Mouse (Mus musculus) embryonic facial prominence, embryonic 15.5 days (tissue): ENCODE measurements around the gene Bnc1. TPM values are rescaled to one million over a fixed set of nuclear protein-coding genes. Genes with fewer than 3 reads are reported as not detected.

ENCODE experiments used
- ATAC-seq: fragments of 200-750 bp; cut with Nextera tagmentation; 2 replicates; pipeline ENCODE4 v1.8.0; 2017; ENCODE audit warnings: low read depth, moderate TSS enrichment; ENCODE audit not compliant: insufficient number of reproducible peaks, low FRiP score, low TSS enrichment
- H3K27ac ChIP-seq: fragments of 300-500 bp; sonication (generic); replicated peaks from 2 replicates; pipeline ENCODE4 v1.5.1; 2015; ENCODE audit warnings: mild to moderate bottlenecking, inconsistent platforms
- H3K27me3 ChIP-seq: fragments of 300-500 bp; sonication (generic); 2 replicates; pipeline ENCODE4 v1.6.1; 2015; ENCODE audit warnings: inconsistent platforms
- H3K36me3 ChIP-seq: fragments of 300-500 bp; sonication (generic); 2 replicates; pipeline ENCODE4 v1.6.1; 2015; ENCODE audit warnings: mild to moderate bottlenecking, inconsistent platforms
- H3K4me1 ChIP-seq: fragments of 300-500 bp; sonication (generic); 2 replicates; pipeline ENCODE4 v1.6.1; 2015; ENCODE audit warnings: inconsistent platforms
- H3K4me2 ChIP-seq: fragments of 300-500 bp; sonication (generic); replicated peaks from 2 replicates; pipeline ENCODE4 v1.6.1; 2015; ENCODE audit warnings: mild to moderate bottlenecking, inconsistent platforms
- H3K4me3 ChIP-seq: fragments of 300-500 bp; sonication (generic); replicated peaks from 2 replicates; pipeline ENCODE4 v1.5.1; 2015; ENCODE audit warnings: mild to moderate bottlenecking, inconsistent platforms
- H3K9ac ChIP-seq: fragments of 300-500 bp; sonication (generic); 2 replicates; pipeline ENCODE4 v1.6.1; 2015; ENCODE audit warnings: inconsistent platforms
- H3K9me3 ChIP-seq: fragments of 300-500 bp; sonication (generic); replicated peaks from 2 replicates; pipeline ENCODE4 v1.6.1; 2016; ENCODE audit warnings: inconsistent platforms
- WGBS: fragments of 180-500 bp; shearing (Covaris S2); methylation state at CpG from one replicate; pipeline ENCODE4 v1.1.7; 2015; 5-methylcytosine and 5-hydroxymethylcytosine counted together
- polyA plus RNA-seq: library from polyadenylated mRNA; unstranded; fragments of >200 nt; fragmentation: Nextera tagmentation; extraction: Ambion mirVana; gene quantifications from 2 replicates; pipeline ENCODE4 v1.2.1, GENCODE M21; 2015

Gene Bnc1
- polyA plus RNA-seq, 1 experiment from 2014 or later, result 1.6 TPM

- WGBS, result under 1% methylated on average over 91 of the region's 103 CpGs
- peak; percentile 87 for ATAC-seq
- H3K27ac ChIP-seq, result peak overlapping the region; percentile 88
- no peaks in the 10 kb centered on the region for H3K9me3 ChIP-seq
- H3K27me3 ChIP-seq, result peaks cover 5% of the 10 kb centered on the region; the same call in 1 of the 2 replicates
- peak overlapping the region; percentile 67 for H3K4me3 ChIP-seq
- peaks cover 21% of the 10 kb centered on the region for H3K4me1 ChIP-seq
- no peaks in the 10 kb centered on the region for H3K36me3 ChIP-seq
- H3K4me2 ChIP-seq, result peak overlapping the region; percentile 72
- peak overlapping the region; percentile 78 for H3K9ac ChIP-seq
Measured at GRCm38 (mm10) chr7:81933601-81934266, 58.4 kb downstream of the Bnc1 start.

GRCm38 (mm10) chr7:81933061-81933600, 59.0 kb downstream of the Bnc1 start:
- 3% methylated on average over 23 of the region's 23 CpGs for WGBS
- Histone ChIP-seq H3K4me1 (peaks cover 21% of the 10 kb centered on the region), H3K27me3 (peaks cover 5% of the 10 kb centered on the region; the same call in 1 of the 2 replicates), H3K36me3 (no peaks in the 10 kb centered on the region), H3K9me3 (no peaks in the 10 kb centered on the region), H3K4me2 (peak overlapping the region; percentile 72), H3K9ac (peak overlapping the region; percentile 78), H3K4me3 (peak overlapping the region; percentile 67), H3K27ac (peak overlapping the region; percentile 88)
- ATAC-seq, result peak; percentile 4; the same call in 1 of the 2 replicates

GRCm38 (mm10) chr7:81932521-81933045, 59.5 kb downstream of the Bnc1 start:
- H3K4me2 ChIP-seq, result peak overlapping the region; percentile 72
- peak overlapping the region; percentile 67 for H3K4me3 ChIP-seq
- peaks cover 21% of the 10 kb centered on the region for H3K4me1 ChIP-seq
- ATAC-seq, result no peak
- no peak overlapping the region for H3K9ac ChIP-seq
- H3K27ac ChIP-seq, result no peak overlapping the region
- H3K9me3 ChIP-seq, result no peaks in the 10 kb centered on the region
- no peaks in the 10 kb centered on the region for H3K36me3 ChIP-seq
- H3K27me3 ChIP-seq, result peaks cover 5% of the 10 kb centered on the region; the same call in 1 of the 2 replicates
- 28% methylated on average over 5 of the region's 5 CpGs for WGBS

- no peaks in the 10 kb centered on the region for H3K9me3 ChIP-seq
- H3K36me3 ChIP-seq, result no peaks in the 10 kb centered on the region
- H3K4me2 ChIP-seq, result no peak overlapping the region
- H3K27me3 ChIP-seq, result no peaks in the 10 kb centered on the region
- H3K4me3 ChIP-seq, result no peak overlapping the region
- ATAC-seq, result no peak
- no peak overlapping the region for H3K9ac ChIP-seq
- H3K4me1 ChIP-seq, result 0 out of 2 replicates have a peak, but pooled peaks cover 17% of the 10 kb centered on the region
- 72% methylated on average over 7 of the region's 7 CpGs for WGBS
- no peak overlapping the region for H3K27ac ChIP-seq
Measured at GRCm38 (mm10) chr7:81928998-81929397, 63.1 kb downstream of the Bnc1 start.

GRCm38 (mm10) chr7:81921379-81921952, 70.6 kb downstream of the Bnc1 start:
- Histone ChIP-seq H3K27me3 (no peaks in the 10 kb centered on the region), H3K4me2 (no peak overlapping the region), H3K27ac (no peak overlapping the region), H3K9me3 (no peaks in the 10 kb centered on the region), H3K36me3 (no peaks in the 10 kb centered on the region), H3K4me1 (no peaks in the 10 kb centered on the region), H3K4me3 (no peak overlapping the region), H3K9ac (no peak overlapping the region)
- no peak for ATAC-seq
- 68% methylated on average over 1 of the region's 1 CpGs for WGBS

- no peak for ATAC-seq
- no peaks in the 10 kb centered on the region for H3K27me3 ChIP-seq
- WGBS, result 76% methylated on average over 4 of the region's 4 CpGs
- no peaks in the 10 kb centered on the region for H3K9me3 ChIP-seq
- no peak overlapping the region for H3K4me3 ChIP-seq
- H3K9ac ChIP-seq, result no peak overlapping the region
- no peak overlapping the region for H3K27ac ChIP-seq
- no peaks in the 10 kb centered on the region for H3K4me1 ChIP-seq
- H3K4me2 ChIP-seq, result no peak overlapping the region
- no peaks in the 10 kb centered on the region for H3K36me3 ChIP-seq
Measured at GRCm38 (mm10) chr7:81920314-81920713, 71.8 kb downstream of the Bnc1 start.

GRCm38 (mm10) chr7:81918316-81918715, 73.8 kb downstream of the Bnc1 start:
- Histone ChIP-seq H3K36me3 (no peaks in the 10 kb centered on the region), H3K9me3 (no peaks in the 10 kb centered on the region), H3K27ac (no peak overlapping the region), H3K4me1 (no peaks in the 10 kb centered on the region), H3K9ac (no peak overlapping the region), H3K27me3 (no peaks in the 10 kb centered on the region), H3K4me2 (no peak overlapping the region), H3K4me3 (no peak overlapping the region)
- WGBS, result 19% methylated on average over 5 of the region's 5 CpGs
- ATAC-seq, result no peak; the same call in 1 of the 2 replicates

Other genes with a start within 250 kb of the Bnc1 start
- 104 and 108 TPM in 2 replicates for gene Ramac, start 229.4 kb downstream of the Bnc1 start, polyA plus RNA-seq
- gene 3110040N11Rik, start 202.8 kb downstream of the Bnc1 start, polyA plus RNA-seq, result 57.7 and 59.7 TPM in 2 replicates
- gene Btbd1, start 162.9 kb downstream of the Bnc1 start, polyA plus RNA-seq, result 60.7 and 64.9 TPM in 2 replicates
- gene Gm10160, start 136.5 kb downstream of the Bnc1 start, polyA plus RNA-seq, result not detected in 2 replicates
- gene Tm6sf1, start 133.3 kb downstream of the Bnc1 start, polyA plus RNA-seq, result 22.1 and 25.1 TPM in 2 replicates
- 14.7 and 15.0 TPM in 2 replicates for gene Hdgfl3, start 57.8 kb downstream of the Bnc1 start, polyA plus RNA-seq
- 11.4 and 12.3 TPM in 2 replicates for gene Sh3gl3, start 181.5 kb upstream of the Bnc1 start, polyA plus RNA-seq